Mouse (Mus musculus): ENCODE measurements at regions not wholly inside any gene's neighbourhood (a gene's known extent, or its start where the extent isn't known, plus 50 kb on each side); places are given as distances from the start of the nearest gene placed in this dataset.
"Not testable (repeated sequence)": the region's sequence is repeated elsewhere in the genome, so short reads cannot be mapped to it uniquely, and the experiment has no call there.

DNA sequence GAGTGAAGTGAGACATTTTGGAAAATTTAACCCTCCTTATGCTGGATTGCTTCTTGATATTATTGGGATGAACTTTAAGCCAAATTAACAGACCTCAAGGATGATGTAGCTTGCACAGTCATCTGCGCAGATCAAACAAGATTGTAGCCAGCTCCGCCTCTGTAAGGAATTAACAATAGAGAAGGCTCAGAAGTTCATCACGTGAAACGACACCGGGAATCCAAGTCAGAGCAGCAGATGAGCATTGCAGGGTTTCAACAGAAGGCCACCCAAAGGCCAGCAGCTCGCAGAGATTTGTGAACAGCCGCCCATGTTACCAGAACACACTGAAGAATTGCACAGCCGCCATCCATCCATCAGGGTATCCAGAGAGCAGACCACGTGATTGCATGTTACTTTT, 391.1 kb downstream of the Med10 start:
- in situ Hi-C loops (cut with MboI, MseI) = no loop called here

GRCm38 (mm10) chr13:70195854-70196253, 393.7 kb downstream of the Med10 start:
- in situ Hi-C loops (cut with MboI, MseI) = no loop called here

DNA sequence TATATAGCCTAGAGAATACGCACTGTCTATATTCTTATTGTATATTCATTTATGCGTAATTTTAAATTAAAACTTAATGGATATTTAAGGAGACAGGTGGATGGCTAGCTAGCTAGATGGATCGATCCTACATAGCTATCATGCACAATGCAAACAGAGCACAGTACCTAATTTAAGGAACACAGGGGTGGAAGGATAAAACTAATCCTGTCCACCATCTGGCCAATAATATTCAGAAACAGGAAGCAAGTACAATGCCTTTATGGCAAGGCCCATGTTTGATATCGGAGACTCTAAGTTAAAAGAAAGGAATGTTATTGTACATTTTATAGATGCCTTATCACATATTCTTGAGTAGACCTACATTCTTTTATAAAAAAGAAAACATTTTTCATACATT, 396.4 kb downstream of the Med10 start:
- in situ Hi-C loops (cut with MboI, MseI) = no loop called here

- in situ Hi-C loops (cut with MboI, MseI) = no loop called here
Observed at GRCm38 (mm10) chr13:70199087-70199486, 396.9 kb downstream of the Med10 start.

DNA sequence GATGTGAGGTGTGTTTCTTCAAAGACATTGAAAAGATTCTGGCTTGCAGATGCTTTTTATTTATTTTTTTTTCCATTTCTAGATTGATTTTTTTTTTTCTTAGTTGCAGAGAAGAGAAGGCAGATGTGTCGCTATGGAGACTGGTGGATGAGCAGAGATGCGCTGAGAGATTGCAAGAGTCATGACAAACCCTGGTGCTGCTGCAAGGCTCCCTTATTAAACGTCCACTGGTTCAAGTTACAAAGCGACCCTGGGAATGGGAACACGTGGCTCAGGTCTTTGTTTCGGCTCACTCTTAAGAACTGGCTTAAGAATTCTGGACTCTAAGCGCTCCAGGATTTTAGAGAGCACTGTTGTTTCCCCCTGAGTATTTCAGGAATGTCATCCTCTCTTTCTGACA, 403.1 kb downstream of the Med10 start:
- in situ Hi-C loops (cut with MboI, MseI) = no loop called here

GRCm38 (mm10) chr13:70210158-70210557, 408.0 kb downstream of the Med10 start:
- in situ Hi-C loops (cut with MboI, MseI) = no loop called here

- in situ Hi-C loops (cut with MboI, MseI) = no loop called here
Observed at GRCm38 (mm10) chr13:70213017-70213416, 410.8 kb downstream of the Med10 start.

DNA sequence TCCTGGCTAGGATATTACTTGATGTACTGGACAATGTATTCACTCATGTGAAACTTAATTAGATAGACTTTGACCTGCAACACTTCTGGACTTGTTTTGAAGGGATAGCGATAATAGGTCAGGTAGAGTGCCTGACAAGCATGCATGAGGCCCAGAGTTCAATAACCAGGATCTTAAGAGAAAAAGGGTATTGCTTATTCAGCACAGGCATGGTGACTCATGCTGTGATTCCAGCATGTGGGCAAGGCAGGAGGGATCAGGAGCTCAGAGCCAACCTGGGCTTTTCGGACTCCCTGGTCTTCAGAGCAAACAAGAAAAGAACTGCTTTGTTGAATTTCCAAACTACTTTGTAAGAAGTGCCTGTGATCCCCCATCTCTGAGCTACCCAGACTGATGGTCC, 411.4 kb downstream of the Med10 start:
- in situ Hi-C loops (cut with MboI, MseI) = no loop called here

DNA sequence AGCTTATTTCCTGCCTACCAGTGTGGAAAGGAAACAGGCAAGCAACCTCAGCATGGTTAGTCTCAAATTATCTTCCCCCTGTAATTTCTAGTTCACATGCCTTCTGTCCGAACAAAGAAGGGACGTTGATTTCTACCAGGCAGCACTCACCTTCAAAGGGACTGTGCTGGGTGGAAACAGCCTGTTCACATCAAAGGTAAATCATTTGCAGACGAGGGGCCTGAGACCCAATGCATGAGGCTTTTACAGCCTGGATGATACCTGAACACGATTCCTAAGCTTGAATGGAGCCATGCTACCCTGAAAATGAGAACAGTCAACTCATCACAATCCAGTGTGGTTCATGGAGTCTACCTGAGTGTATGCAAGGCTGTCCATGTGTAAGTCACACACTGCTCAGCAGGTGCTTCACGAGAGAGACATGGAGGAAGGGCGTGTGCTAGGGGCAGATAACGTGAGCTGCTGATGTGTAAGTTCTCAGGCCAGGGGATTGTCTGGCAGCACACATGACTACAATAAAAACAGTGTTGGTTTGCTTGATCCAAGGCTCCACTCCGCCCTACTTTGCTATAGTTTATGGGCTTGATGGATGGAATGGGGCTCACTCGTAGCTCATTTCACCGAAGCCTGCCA, 411.9 kb downstream of the Med10 start:
- in situ Hi-C loops (cut with MboI, MseI) = no loop called here

GRCm38 (mm10) chr13:70216134-70216533, 413.9 kb downstream of the Med10 start:
- in situ Hi-C loops (cut with MboI, MseI) = no loop called here

DNA sequence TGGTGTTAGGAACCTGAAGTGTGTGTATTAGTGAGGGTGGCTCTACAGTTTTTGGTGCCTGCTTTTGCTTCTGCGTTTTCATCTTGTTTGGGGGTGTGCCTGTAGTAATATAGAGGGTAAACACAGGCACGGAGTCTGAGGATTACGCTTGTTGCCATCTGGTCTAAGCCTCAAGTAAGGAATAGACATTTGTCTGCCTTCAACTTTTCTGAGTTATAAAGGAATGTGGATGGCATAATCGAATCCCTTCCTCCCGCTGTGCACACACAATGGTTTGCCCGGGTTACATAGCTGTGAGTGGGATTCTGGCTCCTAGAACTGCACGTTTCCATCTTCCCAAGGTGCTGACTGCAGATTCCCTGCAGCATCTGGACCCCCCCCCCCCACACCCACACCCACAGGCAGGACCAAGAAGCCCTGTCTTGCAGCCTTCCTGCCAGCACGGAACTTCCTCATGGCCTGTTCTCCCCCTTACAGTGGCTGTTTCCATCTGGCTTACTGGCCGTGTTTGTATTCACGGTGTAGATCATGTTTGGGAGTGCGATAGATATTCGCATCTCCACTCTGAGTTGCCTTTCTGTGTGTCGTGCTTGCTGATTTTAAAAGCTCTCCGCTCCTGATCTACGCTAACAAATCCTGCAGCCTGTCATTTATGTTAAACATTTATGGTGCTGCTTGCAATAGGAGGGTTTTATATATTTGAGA, 415.4 kb downstream of the Med10 start:
- in situ Hi-C loops (cut with MboI, MseI) = no loop called here

- in situ Hi-C loops (cut with MboI, MseI) = no loop called here
Observed at GRCm38 (mm10) chr13:70223485-70223884, 413.9 kb downstream of the Ice1 start.

- in situ Hi-C loops (cut with MboI, MseI) = no loop called here
Observed at GRCm38 (mm10) chr13:70227167-70227566, 410.3 kb downstream of the Ice1 start.

DNA sequence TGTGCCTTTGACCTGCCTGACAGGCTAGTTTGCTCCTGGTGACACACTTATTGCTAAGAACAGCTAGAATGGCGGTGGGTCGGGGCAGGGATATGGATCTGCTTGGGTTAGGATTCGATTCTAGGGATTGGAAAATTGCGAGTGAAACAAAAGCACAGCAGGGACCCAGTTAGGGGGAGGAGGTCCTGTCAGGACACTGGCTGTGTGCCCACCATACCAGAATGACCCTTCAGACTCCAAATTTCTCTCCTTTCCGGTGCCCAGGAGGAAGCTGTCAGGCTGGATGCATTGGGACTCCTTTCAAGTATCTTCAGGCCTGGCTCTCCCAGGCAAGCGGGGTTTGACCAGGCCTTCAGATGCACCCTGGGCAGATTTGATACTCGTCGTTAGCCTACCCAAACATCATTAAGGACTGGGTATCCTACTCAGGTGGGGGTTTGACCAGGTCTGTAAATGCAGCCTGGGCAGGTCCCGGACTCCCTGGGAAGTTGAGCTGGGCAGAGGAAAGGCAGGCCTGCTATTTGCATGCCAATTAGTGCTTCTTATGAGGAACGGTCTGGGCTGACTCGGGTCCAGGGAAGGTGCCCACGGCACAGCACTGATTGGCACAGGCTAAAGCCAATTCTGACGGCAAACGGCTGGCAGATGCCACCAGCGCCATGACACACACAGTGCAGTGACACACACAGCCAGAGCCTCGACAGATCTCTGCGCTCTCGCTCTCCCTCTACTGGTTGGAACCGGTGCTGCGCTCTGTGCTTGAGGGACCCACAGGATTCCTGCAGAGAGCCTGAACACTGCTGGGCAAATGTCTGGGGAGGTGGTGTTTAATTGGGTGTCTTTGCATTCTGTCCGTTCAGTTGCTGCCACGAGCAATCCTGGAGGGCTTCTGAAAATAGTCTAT, 403.3 kb downstream of the Ice1 start:
- in situ Hi-C loops (cut with MboI, MseI) = no loop called here

- in situ Hi-C loops (cut with MboI, MseI) = no loop called here
Observed at GRCm38 (mm10) chr13:70243598-70244157, 393.8 kb downstream of the Ice1 start.

- in situ Hi-C loops (cut with MboI, MseI) = no loop called here
Observed at GRCm38 (mm10) chr13:70260003-70260496, 377.4 kb downstream of the Ice1 start.

DNA sequence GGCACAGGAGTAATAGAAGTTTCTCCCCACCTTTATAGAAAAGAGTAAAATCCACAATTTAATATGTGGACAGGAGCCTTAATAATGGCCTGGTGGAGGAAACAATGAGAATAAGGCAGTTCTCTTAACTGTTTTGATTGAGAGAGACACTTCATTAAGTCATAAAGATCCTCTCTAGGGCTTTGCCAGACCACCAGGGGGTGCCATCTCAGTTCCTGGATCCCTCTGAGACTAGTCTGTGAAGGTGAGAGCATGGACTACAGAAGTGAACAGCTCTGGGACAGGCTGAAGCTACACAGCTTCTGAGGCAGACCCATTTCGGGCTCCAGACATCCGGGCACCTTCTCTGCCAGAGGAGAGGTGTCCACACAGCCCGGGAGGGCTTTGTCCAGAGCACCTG, 373.8 kb downstream of the Ice1 start:
- in situ Hi-C loops (cut with MboI, MseI) = no loop called here

GRCm38 (mm10) chr13:70276884-70277378, 360.5 kb downstream of the Ice1 start:
- in situ Hi-C loops (cut with MboI, MseI) = not testable (repeated sequence)

DNA sequence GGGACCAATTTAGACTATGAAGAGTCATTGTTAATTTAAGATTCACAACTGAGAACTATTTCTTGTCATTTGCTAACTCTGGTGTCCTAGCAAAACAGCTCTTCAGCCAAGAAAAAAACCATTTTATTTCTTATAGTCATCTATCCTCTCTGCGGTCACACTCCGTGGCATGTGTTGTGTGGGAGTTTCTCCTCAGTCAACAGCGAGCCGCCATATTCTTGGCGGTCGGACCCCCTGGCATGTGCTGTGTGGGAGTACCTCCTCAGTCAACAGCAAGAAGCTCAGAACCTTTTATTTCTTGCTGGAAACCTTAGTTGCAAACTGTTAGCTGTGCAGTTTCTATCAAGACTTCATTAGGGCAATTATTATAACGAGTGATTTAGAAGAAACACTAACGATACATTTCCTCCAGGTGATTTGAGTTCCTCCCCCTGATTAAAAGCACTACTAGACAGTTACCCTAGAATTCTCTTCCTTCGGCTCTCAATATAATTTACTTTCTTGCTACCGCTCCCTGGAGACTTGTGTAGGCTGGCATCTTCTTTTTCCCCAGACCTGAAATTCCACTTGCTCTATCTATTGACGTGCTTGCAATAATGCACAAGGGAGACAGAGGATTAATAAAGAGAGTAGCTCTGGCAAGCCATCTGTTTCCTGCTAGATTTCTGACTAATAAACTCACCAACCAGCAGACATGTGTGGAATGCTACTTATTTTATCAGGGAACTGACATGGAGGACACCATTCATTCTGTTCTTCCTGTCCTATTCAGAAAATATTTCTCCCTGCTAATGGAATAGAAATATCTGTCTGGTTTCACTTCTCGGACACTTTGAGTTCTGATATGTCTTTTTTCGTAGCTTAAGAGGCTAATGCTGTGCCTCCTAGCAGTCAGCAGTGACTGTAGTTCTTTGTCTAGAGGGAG, 359.5 kb downstream of the Ice1 start:
- in situ Hi-C loops (cut with MboI, MseI) = no loop called here

GRCm38 (mm10) chr13:70281051-70281847, 356.2 kb downstream of the Ice1 start:
- in situ Hi-C loops (cut with MboI, MseI) = loop anchor here (5.0 kb wide), 1 partner anchor 66 kb away; no protein-coding TSS in a partner anchor

All from regulatory T cell (primary cell).